Mouse (Mus musculus) spleen, embryonic (tissue): ENCODE measurements around the gene Ywhah.

Source experiments
- CTCF ChIA-PET: fragments of 350-600 bp; sonication (Branson Sonifier 250); formaldehyde crosslinking; loops from one replicate; lab custom pipeline; 2022; lab: Charles Lee

The Ywhah gene

DNA sequence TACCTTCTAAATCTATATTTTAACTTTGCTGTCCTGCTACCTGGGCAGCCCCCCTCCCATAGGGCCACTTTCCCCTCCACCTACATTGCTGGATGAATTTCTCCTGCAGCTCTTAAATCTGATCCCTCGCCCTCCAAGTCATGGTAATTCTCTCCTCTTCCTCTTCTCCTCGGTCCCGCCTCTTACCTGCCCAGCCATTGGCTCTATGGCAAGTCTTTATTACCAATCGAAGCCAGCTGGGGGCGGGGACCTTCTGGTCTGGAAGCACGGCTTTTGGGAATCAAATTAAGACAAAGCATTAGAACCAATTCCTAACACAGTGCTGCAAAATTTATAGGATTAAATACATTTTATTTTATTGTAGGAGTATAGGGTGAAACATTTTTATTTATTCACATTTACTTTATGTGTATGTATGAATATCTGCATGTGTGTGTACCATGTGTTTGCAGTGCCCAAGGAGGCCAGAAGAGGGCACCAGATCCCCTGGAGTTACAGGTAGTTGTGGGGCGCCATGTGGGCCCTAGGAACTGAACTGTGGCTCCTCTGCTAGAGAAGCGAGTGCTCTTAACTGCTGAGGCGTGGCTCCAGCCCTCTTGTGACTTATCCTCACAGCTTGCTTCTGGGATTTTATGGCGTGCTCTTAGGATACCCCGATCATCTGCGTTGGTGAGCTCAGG lies 26.2 kb downstream of the Ywhah start:
- CTCF ChIA-PET, result no interaction called here

DNA sequence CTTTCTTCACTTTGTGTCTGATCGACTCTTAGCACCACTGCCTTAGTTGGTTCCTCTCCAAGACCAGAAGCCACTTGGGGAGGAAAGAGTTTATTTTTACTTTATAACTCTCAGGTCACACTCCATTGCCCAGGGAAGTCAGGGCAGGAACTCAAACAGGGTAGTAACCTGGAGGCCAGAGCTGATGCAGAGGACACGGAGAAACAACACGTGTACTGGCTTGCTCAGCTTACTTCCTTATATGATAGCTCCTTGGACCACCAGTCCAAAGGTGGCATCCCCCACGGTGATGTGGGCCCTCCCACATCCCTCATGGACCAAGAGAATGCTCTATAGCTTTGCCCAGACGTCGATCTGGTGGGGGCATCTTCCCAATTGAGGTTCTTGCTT lies 26.7 kb downstream of the Ywhah start:
- CTCF ChIA-PET, result no interaction called here

DNA sequence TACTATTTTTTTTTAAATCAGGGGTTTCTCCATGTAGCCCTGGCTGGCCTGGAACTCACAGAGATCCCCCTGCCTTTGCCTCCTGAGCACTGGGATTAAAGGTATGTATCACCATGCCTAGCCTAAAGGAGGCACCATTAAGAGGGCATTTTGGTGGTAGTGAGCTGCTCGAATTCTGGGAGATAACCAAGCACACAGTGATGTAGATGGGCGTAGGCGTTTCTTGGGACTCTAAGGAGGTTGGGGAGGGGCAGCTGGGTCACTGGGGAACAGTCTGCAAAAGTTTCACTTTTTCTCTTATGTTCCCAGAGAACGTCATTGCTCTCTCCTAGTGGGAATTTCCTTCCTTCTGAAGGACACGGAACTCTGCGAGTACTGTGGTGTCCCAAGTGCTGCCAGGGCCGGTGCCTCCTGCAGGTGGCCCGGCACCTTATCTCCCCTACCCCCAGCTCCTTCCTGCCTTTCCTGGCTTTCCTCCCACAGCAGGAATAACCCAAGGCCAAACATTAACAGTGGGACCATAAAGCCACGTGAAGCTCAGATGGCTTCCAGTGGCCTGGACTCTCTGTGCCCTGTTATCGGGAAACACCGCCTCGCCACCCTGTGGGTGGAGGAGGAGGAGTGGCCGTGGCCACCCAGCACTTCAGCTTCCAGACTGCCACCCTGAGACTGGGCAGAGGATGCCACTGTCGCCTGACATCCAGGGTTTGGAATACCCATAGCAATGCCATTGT lies 34.4 kb downstream of the Ywhah start:
- CTCF ChIA-PET, result no interaction called here

DNA sequence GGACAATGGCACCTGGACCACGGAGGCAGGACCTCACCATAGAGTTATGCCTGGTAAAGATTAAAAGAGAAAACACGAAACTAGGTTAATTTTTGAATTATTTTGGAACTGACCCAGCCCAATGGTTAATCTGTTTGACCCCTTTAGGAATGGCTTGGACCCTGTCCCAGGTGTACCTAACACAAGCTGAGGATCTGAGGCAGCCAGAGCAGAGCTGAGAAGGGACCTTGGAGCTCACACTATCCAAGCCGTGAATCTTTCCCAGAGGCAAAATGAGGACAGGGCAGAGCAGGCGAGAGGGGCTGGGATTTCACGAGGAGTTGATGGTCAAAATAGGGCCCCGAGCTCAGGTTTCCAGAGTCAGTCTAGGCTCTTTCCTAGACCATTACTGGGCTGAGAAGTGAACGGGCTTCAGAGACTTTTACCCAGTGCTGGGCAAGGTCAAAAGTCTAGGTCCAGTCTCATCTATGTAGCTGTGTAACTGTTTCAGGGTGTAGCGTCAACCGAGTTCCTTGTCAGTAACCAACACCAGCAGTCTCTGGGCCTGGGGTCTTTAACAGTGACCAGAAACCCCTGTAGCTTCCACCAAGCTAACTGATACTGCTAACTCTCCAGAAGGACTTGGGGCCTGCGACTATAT lies 37.6 kb downstream of the Ywhah start:
- CTCF ChIA-PET, result interaction anchor here (0.7 kb wide), 1 partner anchor 435 kb away, joined by 3 read pairs; no protein-coding TSS in a partner anchor

DNA sequence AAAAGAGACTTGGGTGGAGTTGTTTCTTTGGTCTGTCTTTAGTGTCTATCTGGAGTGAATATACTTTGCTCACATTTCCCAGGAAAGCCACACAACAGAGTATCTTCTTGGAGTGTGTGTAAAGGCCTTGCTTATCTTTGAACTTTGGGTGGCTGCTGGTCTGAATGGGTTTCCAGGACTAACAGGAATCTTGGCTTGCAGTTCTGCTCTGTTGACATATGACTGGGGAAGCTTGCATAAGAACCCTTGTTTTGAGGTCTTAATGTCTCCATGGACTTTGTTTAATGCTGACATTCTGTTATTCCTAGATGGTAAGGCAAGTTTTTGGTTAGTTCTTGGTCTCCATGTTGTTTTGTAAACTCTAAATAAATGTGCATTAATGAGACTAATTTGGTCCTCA lies 51.5 kb downstream of the Ywhah start:
- CTCF ChIA-PET, result no interaction called here

DNA sequence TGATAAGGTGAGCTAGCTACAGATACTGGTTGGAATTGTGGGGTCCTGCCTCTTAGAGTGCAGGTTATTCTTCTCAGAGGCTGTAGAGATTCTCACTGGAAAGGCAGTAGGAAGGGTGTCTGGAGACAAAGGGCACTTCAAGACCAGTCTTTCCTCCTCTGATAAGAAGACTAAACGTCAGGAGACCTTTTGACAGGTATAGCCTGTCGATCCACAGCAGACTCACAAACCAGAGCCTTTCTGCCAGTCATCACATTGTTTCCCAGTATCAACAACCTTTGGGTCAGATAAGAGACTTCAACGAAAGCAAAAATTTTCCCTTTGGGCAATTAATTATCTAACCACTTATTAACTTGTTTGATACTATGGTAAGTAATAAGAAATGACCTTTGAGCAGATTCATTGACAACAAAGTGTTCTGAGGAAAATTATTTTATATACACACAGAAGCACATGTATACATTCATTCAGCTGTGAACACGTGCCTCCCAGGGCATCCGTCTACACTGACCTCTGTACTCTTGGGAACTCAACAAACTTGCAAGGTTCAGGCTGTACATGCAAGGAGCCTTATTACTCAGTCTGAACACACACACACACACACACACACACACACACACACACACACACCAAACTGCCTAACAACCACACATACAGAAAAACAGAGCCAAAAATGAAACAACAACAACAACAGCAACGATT lies 58.0 kb downstream of the Ywhah start:
- CTCF ChIA-PET, result no interaction called here
